Mouse (Mus musculus): ENCODE data around the gene Wdr35.
"Not testable (repeated sequence)": the region's sequence is repeated elsewhere in the genome, so short reads cannot be mapped to it uniquely, and the experiment has no call there.

The Wdr35 gene

GRCm38 (mm10) chr12:9010311-9010710 is 36.6 kb downstream of the Wdr35 start:
- DNase-seq = no peak

- DNase-seq = no peak
Observed at GRCm38 (mm10) chr12:9016376-9016775, 42.7 kb downstream of the Wdr35 start.

GRCm38 (mm10) chr12:9020431-9020830 is 46.7 kb downstream of the Wdr35 start:
- no peak for DNase-seq

GRCm38 (mm10) chr12:9020986-9021385 is 47.3 kb downstream of the Wdr35 start:
- no peak for DNase-seq

GRCm38 (mm10) chr12:9023031-9023430 is 49.3 kb downstream of the Wdr35 start:
- no peak for DNase-seq

GRCm38 (mm10) chr12:9024071-9024470 is 50.4 kb downstream of the Wdr35 start:
- DNase-seq = no peak

GRCm38 (mm10) chr12:9024736-9025135 is 51.0 kb downstream of the Wdr35 start:
- no peak for DNase-seq

- no peak for DNase-seq
Observed at GRCm38 (mm10) chr12:9026843-9027242, 53.2 kb downstream of the Wdr35 start.

GRCm38 (mm10) chr12:9028816-9029215 is 55.1 kb downstream of the Wdr35 start:
- DNase-seq = not testable (repeated sequence)

- no peak for DNase-seq
Observed at GRCm38 (mm10) chr12:9029506-9029887, 55.8 kb downstream of the Wdr35 start.

- peak; percentile 96 for DNase-seq
Observed at GRCm38 (mm10) chr12:9029888-9030723, 56.4 kb downstream of the Wdr35 start, which contains the start of gene Ttc32. TSS of gene Ttc32 (plus strand) at chr12:9029997.

GRCm38 (mm10) chr12:9031166-9031565 is 57.5 kb downstream of the Wdr35 start:
- DNase-seq = no peak

GRCm38 (mm10) chr12:9033140-9033539 is 59.4 kb downstream of the Wdr35 start:
- DNase-seq = no peak

- DNase-seq = no peak
Observed at GRCm38 (mm10) chr12:9036409-9036808, 62.7 kb downstream of the Wdr35 start.

GRCm38 (mm10) chr12:9040177-9040576 is 66.5 kb downstream of the Wdr35 start:
- no peak for DNase-seq

GRCm38 (mm10) chr12:9040686-9041085 is 67.0 kb downstream of the Wdr35 start:
- DNase-seq = no peak

- no peak for DNase-seq
Observed at GRCm38 (mm10) chr12:9042316-9042715, 68.6 kb downstream of the Wdr35 start.

- DNase-seq = no peak
Observed at GRCm38 (mm10) chr12:9042759-9043158, 69.1 kb downstream of the Wdr35 start.

GRCm38 (mm10) chr12:9044666-9045065 is 71.0 kb downstream of the Wdr35 start:
- DNase-seq = no peak

GRCm38 (mm10) chr12:9046674-9047073 is 73.0 kb downstream of the Wdr35 start:
- DNase-seq = no peak

- no peak for DNase-seq
Observed at GRCm38 (mm10) chr12:9048090-9048489, 74.4 kb downstream of the Wdr35 start.

GRCm38 (mm10) chr12:9050824-9051223 is 77.1 kb downstream of the Wdr35 start:
- no peak for DNase-seq

GRCm38 (mm10) chr12:9052075-9052829 is 78.6 kb downstream of the Wdr35 start:
- DNase-seq = peak; percentile 89

- DNase-seq = no peak
Observed at GRCm38 (mm10) chr12:9053345-9053744, 79.7 kb downstream of the Wdr35 start.

Data from cerebellum, postnatal 14 days (tissue).